Mouse (Mus musculus): Measurements from ENCODE around the gene Pax7.

Pax7 gene

GRCm38 (mm10) chr4:139697755-139698154 is 135.6 kb downstream of the Pax7 start:
- no peak for DNase-seq (ENCODE audit: low read depth, low spot score)

GRCm38 (mm10) chr4:139693315-139693714 is 140.0 kb downstream of the Pax7 start:
- DNase-seq (ENCODE audit: low read depth, low spot score) = no peak

GRCm38 (mm10) chr4:139689627-139690269 is 143.6 kb downstream of the Pax7 start:
- no peak for DNase-seq (ENCODE audit: low read depth, low spot score)

- DNase-seq (ENCODE audit: low read depth, low spot score) = no peak
Measured at GRCm38 (mm10) chr4:139688058-139688457, 145.3 kb downstream of the Pax7 start.

Data from WW6 (cell line).